Mouse (Mus musculus) MEL (cell line): ENCODE results near the gene Synpo2l. TPM values are rescaled to one million over a fixed set of nuclear protein-coding genes. Genes with fewer than 3 reads are reported as not detected.

ENCODE experiments used
- DNase-seq: peaks from one replicate; pipeline ENCODE4 v3.0.0; 2011; ENCODE audit warnings: low read depth, low spot score
- H3K27ac ChIP-seq: 2 replicates; pipeline ENCODE4 v1.5.1; 2012; ENCODE audit warnings: low read depth, mild to moderate bottlenecking, control low read depth, low read length, moderate library complexity; ENCODE audit not compliant: control insufficient read depth
- H3K27me3 ChIP-seq, 2 experiments: fragments of 150-350 bp in 1 of 2; sonication (generic) in 1 of 2; 2 replicates each; pipeline ENCODE4 v1.6.1; 2012; ENCODE audit warnings: low read length in 2 of 2, mild to moderate bottlenecking in 2 of 2, improper control_type of control experiment in 1 of 2, moderate library complexity in 1 of 2; ENCODE audit not compliant: insufficient read depth in 2 of 2, control insufficient read depth in 1 of 2
- H3K36me3 ChIP-seq, 2 experiments: 2 replicates each; pipeline ENCODE4 v1.6.1; 2012 to 2014; ENCODE audit warnings: low read length in 2 of 2, improper control_type of control experiment in 1 of 2, inconsistent platforms in 1 of 2, mild to moderate bottlenecking in 1 of 2; ENCODE audit not compliant: insufficient read depth in 2 of 2, control insufficient read depth in 1 of 2
- H3K4me1 ChIP-seq, 2 experiments: fragments of 150-350 bp in 1 of 2; sonication (generic) in 1 of 2; 2 replicates each; pipeline ENCODE4 v1.6.1; 2012; ENCODE audit warnings: low read length in 2 of 2, improper control_type of control experiment in 1 of 2, mild to moderate bottlenecking in 1 of 2; ENCODE audit not compliant: insufficient read depth in 2 of 2, control insufficient read depth in 1 of 2
- H3K4me3 ChIP-seq, 2 experiments: fragments of 150-350 bp in 1 of 2; sonication (generic) in 1 of 2; 2 replicates each; pipeline ENCODE4 v1.5.1; 2012; ENCODE audit warnings: low read depth in 2 of 2, low read length in 2 of 2, mild to moderate bottlenecking in 2 of 2, moderate library complexity in 2 of 2, control low read depth in 1 of 2, improper control_type of control experiment in 1 of 2; ENCODE audit not compliant: control insufficient read depth in 1 of 2, insufficient read depth in 1 of 2
- H3K79me2 ChIP-seq: 2 replicates; pipeline ENCODE4 v1.6.1; 2012; ENCODE audit warnings: mild to moderate bottlenecking, low read length, moderate library complexity; ENCODE audit not compliant: control insufficient read depth, poor library complexity, insufficient read depth
- H3K9ac ChIP-seq: 2 replicates; pipeline ENCODE4 v1.6.1; 2012; ENCODE audit warnings: low read depth, mild to moderate bottlenecking, control low read depth, low read length, moderate library complexity; ENCODE audit not compliant: control insufficient read depth, poor library complexity, severe bottlenecking
- H3K9me3 ChIP-seq: fragments of 150-350 bp; sonication (generic); replicated peaks from 2 replicates; pipeline ENCODE4 v1.6.1; 2012; ENCODE audit warnings: mild to moderate bottlenecking, low read length, improper control_type of control experiment, moderate library complexity; ENCODE audit not compliant: insufficient read depth
- CHD2 ChIP-seq: IDR thresholded peaks from 2 replicates; pipeline ENCODE4 v1.6.1; 2011; ENCODE audit warnings: low read length, improper control_type of control experiment
- CTCF ChIP-seq, 3 experiments: IDR thresholded peaks in 2 of 3; conservative IDR thresholded peaks in 1 of 3; 2 replicates each; pipeline ENCODE4 v1.5.1; 2011 to 2012; ENCODE audit warnings: low read length in 3 of 3, low read depth in 2 of 3, mild to moderate bottlenecking in 2 of 3, improper control_type of control experiment in 1 of 3, inconsistent platforms in 1 of 3, mixed read lengths in 1 of 3, moderate library complexity in 1 of 3; ENCODE audit not compliant: control insufficient read depth in 1 of 3, insufficient read depth in 1 of 3, poor library complexity in 1 of 3, severe bottlenecking in 1 of 3
- ELF1 ChIP-seq: IDR thresholded peaks from 2 replicates; pipeline ENCODE4 v1.6.1; 2014; ENCODE audit warnings: low read depth, mild to moderate bottlenecking, inconsistent platforms, low read length, improper control_type of control experiment, moderate library complexity
- GABPA ChIP-seq: IDR thresholded peaks from 2 replicates; pipeline ENCODE4 v1.6.1; 2012; ENCODE audit warnings: low read depth, mild to moderate bottlenecking, inconsistent platforms, low read length, improper control_type of control experiment, moderate library complexity
- GATA1 ChIP-seq: IDR thresholded peaks from 2 replicates; pipeline ENCODE4 v1.6.1; 2011; ENCODE audit warnings: low read depth, low read length, improper control_type of control experiment
- KAT2A ChIP-seq: conservative IDR thresholded peaks from 2 replicates; pipeline ENCODE4 v1.6.1; 2012; ENCODE audit warnings: low read depth, low read length, improper control_type of control experiment, inconsistent platforms
- MAFK ChIP-seq: IDR thresholded peaks from 2 replicates; pipeline ENCODE4 v1.6.1; 2011; ENCODE audit warnings: low read depth, mild to moderate bottlenecking, low read length, improper control_type of control experiment, borderline replicate concordance
- MAZ ChIP-seq: IDR thresholded peaks from 2 replicates; pipeline ENCODE4 v1.6.1; 2012; ENCODE audit warnings: low read depth, mild to moderate bottlenecking, inconsistent platforms, low read length, improper control_type of control experiment
- MEF2A ChIP-seq: IDR thresholded peaks from 2 replicates; pipeline ENCODE4 v1.6.1; 2014; ENCODE audit warnings: low read depth, mild to moderate bottlenecking, inconsistent platforms, low read length, improper control_type of control experiment; ENCODE audit not compliant: poor library complexity, insufficient replicate concordance, severe bottlenecking; ENCODE audit errors: extremely low read depth
- MYC ChIP-seq: IDR thresholded peaks from 2 replicates; pipeline ENCODE4 v1.6.1; 2011; ENCODE audit warnings: low read depth, mild to moderate bottlenecking, low read length, improper control_type of control experiment, moderate library complexity
- RAD21 ChIP-seq: IDR thresholded peaks from 2 replicates; pipeline ENCODE4 v1.6.1; 2011; ENCODE audit warnings: mild to moderate bottlenecking, low read depth, low read length, improper control_type of control experiment
- SIN3A ChIP-seq: IDR thresholded peaks from 2 replicates; pipeline ENCODE4 v1.6.1; 2012; ENCODE audit warnings: low read length, improper control_type of control experiment, inconsistent platforms
- SMC3 ChIP-seq: IDR thresholded peaks from 2 replicates; pipeline ENCODE4 v1.6.1; 2011; ENCODE audit warnings: low read depth, low read length, improper control_type of control experiment
- TAL1 ChIP-seq: IDR thresholded peaks from 2 replicates; pipeline ENCODE4 v1.6.1; 2012; ENCODE audit warnings: mild to moderate bottlenecking, inconsistent platforms, low read length, moderate library complexity, mixed read lengths
- TBP ChIP-seq: IDR thresholded peaks from 2 replicates; pipeline ENCODE4 v1.8.0; 2011; ENCODE audit warnings: low read depth, low read length, improper control_type of control experiment
- USF2 ChIP-seq, 2 experiments: IDR thresholded peaks; 2 replicates each; pipeline ENCODE4 v1.6.1; 2011 to 2012; ENCODE audit warnings: improper control_type of control experiment in 2 of 2, low read length in 2 of 2, borderline replicate concordance in 1 of 2, inconsistent platforms in 1 of 2, low read depth in 1 of 2, mild to moderate bottlenecking in 1 of 2; ENCODE audit not compliant: insufficient read depth in 1 of 2
- ZC3H11A ChIP-seq: IDR thresholded peaks from 2 replicates; pipeline ENCODE4 v1.6.1; 2012; ENCODE audit warnings: low read depth, mild to moderate bottlenecking, inconsistent platforms, low read length, improper control_type of control experiment
- ZMIZ1 ChIP-seq: IDR thresholded peaks from 2 replicates; pipeline ENCODE4 v1.6.1; 2012; ENCODE audit warnings: low read depth, mild to moderate bottlenecking, inconsistent platforms, low read length, improper control_type of control experiment, moderate library complexity
- polyA plus RNA-seq, 2 experiments: library from polyadenylated mRNA; stranded (reverse) in 1 of 2; unstranded in 1 of 2; fragments of >175 nt in 1 of 2; fragments of >200 nt in 1 of 2; gene quantifications; 2 replicates each; pipeline versions ENCODE4 v1.2.1 to v1.2.4; 2012; ENCODE audit warnings: low replicate concordance in 2 of 2, low read depth in 1 of 2; ENCODE audit not compliant: insufficient read length in 2 of 2, insufficient read depth in 1 of 2, missing spikeins in 1 of 2
- total RNA-seq: library from RNA; depleted of rRNA; stranded (reverse); fragments of 300-350 nt; gene quantifications from 2 replicates; pipeline ENCODE4 v1.2.3, GENCODE M21; 2012

The Synpo2l gene
- total and polyA plus RNA-seq, 3 experiments = 0.04 to 0.06 TPM; not detected in 1

- Histone ChIP-seq H3K27me3 (peaks cover 0 to 12% of the 10 kb centered on the region in 2 experiments; a peak in 1 of 4 replicates), H3K9me3 (no peaks in the 10 kb centered on the region), H3K9ac (no peak overlapping the region), H3K36me3 (no peaks in the 10 kb centered on the region), H3K79me2 (no peaks in the 10 kb centered on the region), H3K4me1 (peaks cover 0 to 15% of the 10 kb centered on the region in 2 experiments; a peak in 2 of 4 replicates), H3K4me3 (no peak overlapping the region), H3K27ac (no peak overlapping the region)
- no peak for TF ChIP-seq GATA1
- no peak for TF ChIP-seq CHD2
- TF ChIP-seq MAFK = no peak
- TF ChIP-seq ELF1 = no peak
- no peak for TF ChIP-seq TAL1
- TF ChIP-seq ZMIZ1 = no peak
- TF ChIP-seq MAZ = no peak
- no peak for TF ChIP-seq USF2 (IDR thresholded peaks at IDR 0.05; ENCODE audit: borderline replicate concordance in 1 of 2, insufficient read depth in 1 of 2, low read depth in 1 of 2, low read length in 2 of 2)
- DNase-seq = no peak
These were observed 8.5 kb downstream of the Synpo2l start for GRCm38 (mm10) chr14:20659687-20660086.

GRCm38 (mm10) chr14:20658902-20659301, 9.3 kb downstream of the Synpo2l start:
- TF ChIP-seq MAFK (no peak), KAT2A (no peak), MEF2A (no peak), SIN3A (no peak)
- Histone ChIP-seq H3K9me3 (no peaks in the 10 kb centered on the region), H3K79me2 (no peaks in the 10 kb centered on the region), H3K27ac (no peak overlapping the region), H3K27me3 (peaks cover 0 to 8% of the 10 kb centered on the region in 2 experiments; a peak in 1 of 4 replicates), H3K9ac (no peak overlapping the region), H3K36me3 (peaks cover 0 to 3% of the 10 kb centered on the region in 2 experiments; a peak in 1 of 4 replicates), H3K4me3 (no peak overlapping the region), H3K4me1 (peaks cover 0 to 15% of the 10 kb centered on the region in 2 experiments; a peak in 2 of 4 replicates)
- no peak for DNase-seq

DNA sequence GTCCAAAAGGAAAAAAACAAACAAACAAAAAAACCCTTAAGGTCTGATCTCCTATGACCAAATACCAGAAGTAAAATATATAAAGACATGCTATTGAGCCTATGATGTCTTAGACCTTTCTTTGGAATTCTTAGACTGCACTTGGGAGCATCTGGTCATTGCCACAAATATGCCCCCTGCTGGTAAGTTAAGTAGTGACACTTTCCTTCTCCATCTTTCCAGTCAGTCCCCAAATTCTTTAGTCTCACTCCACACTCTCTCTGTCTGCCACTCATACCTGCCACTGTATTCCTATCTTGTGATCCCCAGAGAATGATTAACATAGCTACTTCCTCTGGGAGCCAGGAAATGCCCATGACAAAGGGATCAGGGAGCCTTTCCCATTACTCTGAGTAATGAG, 9.8 kb downstream of the Synpo2l start:
- Histone ChIP-seq H3K27ac (no peak overlapping the region), H3K79me2 (no peaks in the 10 kb centered on the region), H3K27me3 (0 out of 4 replicates have a peak, but pooled peaks cover 0 to 5% of the 10 kb centered on the region in 2 experiments), H3K9me3 (no peaks in the 10 kb centered on the region), H3K9ac (no peak overlapping the region), H3K4me3 (no peak overlapping the region), H3K4me1 (peaks cover 0 to 15% of the 10 kb centered on the region in 2 experiments; a peak in 2 of 4 replicates), H3K36me3 (peaks cover 0 to 3% of the 10 kb centered on the region in 2 experiments; a peak in 1 of 4 replicates)
- peak; percentile 67 for DNase-seq
- peak; percentile 41 to 83 (median 75); a peak in 5 of 6 replicates for TF ChIP-seq CTCF (IDR thresholded peaks at IDR 0.05 in 2 of 3, conservative IDR thresholded peaks at IDR 0.05 in 1 of 3; ENCODE audit: control insufficient read depth in 1 of 3, insufficient read depth in 1 of 3, low read depth in 2 of 3, low read length in 3 of 3, poor library complexity in 1 of 3, severe bottlenecking in 1 of 3)
- TF ChIP-seq RAD21 = peak; percentile 72
- peak; percentile 97 for TF ChIP-seq SMC3
- TF ChIP-seq GABPA = no peak
- no peak for TF ChIP-seq TBP
- 0 out of 2 replicates have a peak, but pooled peaks have one; percentile 30 for TF ChIP-seq SIN3A
- TF ChIP-seq MYC = no peak
- TF ChIP-seq ZC3H11A = peak; percentile 90
